Mouse (Mus musculus) stomach, postnatal 0 days (tissue): ENCODE results near the gene Col27a1.

Experiments used
- CTCF ChIP-seq: IDR thresholded peaks from 2 replicates; pipeline ENCODE4 v1.5.1; 2016; ENCODE audit warnings: antibody characterized with exemption, low read depth, mild to moderate bottlenecking, moderate library complexity
- EP300 ChIP-seq: optimal IDR thresholded peaks from 2 replicates; pipeline ENCODE3; 2016; ENCODE audit warnings: antibody characterized with exemption

DNA sequence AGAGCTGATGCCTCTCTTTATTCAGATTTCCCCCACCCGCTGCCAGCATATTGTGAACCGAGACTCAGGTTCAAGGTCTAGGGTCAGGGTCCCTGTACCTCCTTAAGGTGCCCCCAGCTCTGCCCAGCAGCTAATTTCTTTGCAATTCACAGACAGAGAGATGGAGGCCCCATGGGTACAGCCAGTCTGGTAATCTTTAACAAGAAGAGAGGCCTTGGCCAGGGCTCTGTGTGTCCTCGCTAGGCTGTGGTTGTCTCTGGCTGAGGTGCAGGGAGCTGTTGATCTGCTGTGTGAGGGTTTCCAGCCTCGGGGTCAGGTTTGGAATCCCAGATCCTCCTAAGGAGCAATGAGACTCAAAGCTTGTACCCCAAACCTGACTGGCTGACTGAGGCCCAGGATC lies 48.2 kb upstream of the Col27a1 start:
- TF ChIP-seq CTCF (no peak), EP300 (no peak)
